Mouse (Mus musculus) limb, embryonic 13.5 days (tissue): ENCODE results near the gene Fggy. TPM values are rescaled to one million over a fixed set of nuclear protein-coding genes. Genes with fewer than 3 reads are reported as not detected.

Experiments used
- ATAC-seq: fragments of 200-750 bp; cut with Nextera tagmentation; 2 replicates; pipeline ENCODE4 v1.8.0; 2017; ENCODE audit warnings: low read depth, moderate number of reproducible peaks, moderate TSS enrichment; ENCODE audit not compliant: low FRiP score
- H3K27ac ChIP-seq: fragments of 300-500 bp; sonication (generic); 2 replicates; pipeline ENCODE4 v1.5.1; 2015; ENCODE audit warnings: inconsistent platforms, mild to moderate bottlenecking, moderate library complexity
- H3K27me3 ChIP-seq: fragments of 300-500 bp; sonication (generic); 2 replicates; pipeline ENCODE4 v1.6.1; 2015; ENCODE audit warnings: mild to moderate bottlenecking, inconsistent platforms
- H3K36me3 ChIP-seq: fragments of 300-500 bp; sonication (generic); 2 replicates; pipeline ENCODE4 v1.6.1; 2015; ENCODE audit warnings: inconsistent platforms, mild to moderate bottlenecking, moderate library complexity
- H3K4me1 ChIP-seq: fragments of 300-500 bp; sonication (generic); 2 replicates; pipeline ENCODE4 v1.6.1; 2015; ENCODE audit warnings: inconsistent platforms
- H3K4me2 ChIP-seq: fragments of 300-500 bp; sonication (generic); replicated peaks from 2 replicates; pipeline ENCODE4 v1.6.1; 2015; ENCODE audit warnings: inconsistent platforms, mild to moderate bottlenecking, moderate library complexity
- H3K4me3 ChIP-seq: fragments of 300-500 bp; sonication (generic); 2 replicates; pipeline ENCODE4 v1.5.1; 2015; ENCODE audit warnings: moderate library complexity, mild to moderate bottlenecking, inconsistent platforms
- H3K9ac ChIP-seq: fragments of 300-500 bp; sonication (generic); 2 replicates; pipeline ENCODE4 v1.6.1; 2015; ENCODE audit warnings: mild to moderate bottlenecking, inconsistent platforms
- H3K9me3 ChIP-seq: fragments of 300-500 bp; sonication (generic); 2 replicates; pipeline ENCODE4 v1.6.1; 2016; ENCODE audit warnings: inconsistent platforms
- WGBS: fragments of 180-500 bp; shearing (Covaris S2); methylation state at CpG from one replicate; pipeline ENCODE4 v1.1.7; 2015; 5-methylcytosine and 5-hydroxymethylcytosine counted together
- polyA plus RNA-seq: library from polyadenylated mRNA; unstranded; fragments of >200 nt; fragmentation: Nextera tagmentation; extraction: Ambion mirVana; gene quantifications from 2 replicates; pipeline ENCODE4 v1.2.1, GENCODE M21; 2015

Fggy gene
- polyA plus RNA-seq, 1 experiment from 2014 or later = 8.3 TPM

- ATAC-seq = no peak
- no peak overlapping the region for H3K4me2 ChIP-seq
- no peak overlapping the region for H3K27ac ChIP-seq
- no peaks in the 10 kb centered on the region for H3K36me3 ChIP-seq
- 79% methylated on average over 2 of the region's 2 CpGs for WGBS
- H3K27me3 ChIP-seq = no peaks in the 10 kb centered on the region
- H3K9me3 ChIP-seq = 0 out of 2 replicates have a peak, but pooled peaks cover 3% of the 10 kb centered on the region
- no peak overlapping the region for H3K9ac ChIP-seq
- no peaks in the 10 kb centered on the region for H3K4me1 ChIP-seq
- H3K4me3 ChIP-seq = no peak overlapping the region
These were observed 352.7 kb downstream of the Fggy start for GRCm38 (mm10) chr4:95909689-95910654.

GRCm38 (mm10) chr4:95913026-95913425, 355.7 kb downstream of the Fggy start:
- Histone ChIP-seq H3K9me3 (0 out of 2 replicates have a peak, but pooled peaks cover 3% of the 10 kb centered on the region), H3K27ac (no peak overlapping the region), H3K4me2 (no peak overlapping the region), H3K27me3 (no peaks in the 10 kb centered on the region), H3K4me3 (no peak overlapping the region), H3K36me3 (no peaks in the 10 kb centered on the region), H3K9ac (no peak overlapping the region), H3K4me1 (peaks cover 3% of the 10 kb centered on the region; the same call in 1 of the 2 replicates)
- ATAC-seq = no peak
- WGBS = 88% methylated on average over 1 of the region's 1 CpGs

GRCm38 (mm10) chr4:95915628-95916579, 358.6 kb downstream of the Fggy start:
- WGBS = 86% methylated on average over 8 of the region's 8 CpGs
- no peaks in the 10 kb centered on the region for H3K9me3 ChIP-seq
- no peak overlapping the region for H3K27ac ChIP-seq
- H3K36me3 ChIP-seq = no peaks in the 10 kb centered on the region
- no peak overlapping the region for H3K4me2 ChIP-seq
- H3K9ac ChIP-seq = no peak overlapping the region
- no peak for ATAC-seq
- H3K27me3 ChIP-seq = no peaks in the 10 kb centered on the region
- peaks cover 9% of the 10 kb centered on the region; the same call in 1 of the 2 replicates for H3K4me1 ChIP-seq
- no peak overlapping the region for H3K4me3 ChIP-seq

GRCm38 (mm10) chr4:95917703-95918102, 360.4 kb downstream of the Fggy start:
- Histone ChIP-seq H3K4me2 (no peak overlapping the region), H3K9ac (no peak overlapping the region), H3K27me3 (no peaks in the 10 kb centered on the region), H3K36me3 (no peaks in the 10 kb centered on the region), H3K27ac (no peak overlapping the region), H3K4me1 (peaks cover 9% of the 10 kb centered on the region; the same call in 1 of the 2 replicates), H3K9me3 (no peaks in the 10 kb centered on the region), H3K4me3 (no peak overlapping the region)
- 68% methylated on average over 6 of the region's 6 CpGs for WGBS
- ATAC-seq = no peak

- Histone ChIP-seq H3K36me3 (no peaks in the 10 kb centered on the region), H3K9ac (no peak overlapping the region)
- WGBS = 81% methylated on average over 4 of the region's 4 CpGs
These were observed 363.1 kb downstream of the Fggy start for GRCm38 (mm10) chr4:95920448-95920847.

GRCm38 (mm10) chr4:95924210-95925184, 367.2 kb downstream of the Fggy start:
- H3K9me3 ChIP-seq = no peaks in the 10 kb centered on the region
- no peak overlapping the region for H3K9ac ChIP-seq
- no peaks in the 10 kb centered on the region for H3K27me3 ChIP-seq
- no peak overlapping the region; the same call in 1 of the 2 replicates for H3K4me2 ChIP-seq
- ATAC-seq = peak; percentile 48; the same call in 1 of the 2 replicates
- H3K4me3 ChIP-seq = no peak overlapping the region
- no peak overlapping the region for H3K27ac ChIP-seq
- H3K36me3 ChIP-seq = no peaks in the 10 kb centered on the region
- WGBS = 11% methylated on average over 7 of the region's 7 CpGs
- peaks cover 11% of the 10 kb centered on the region; the same call in 1 of the 2 replicates for H3K4me1 ChIP-seq

More at GRCm38 (mm10) chr4:95920448-95920847, 363.1 kb downstream of the Fggy start:
- Histone ChIP-seq H3K4me2 (no peak overlapping the region), H3K4me1 (peaks cover 11% of the 10 kb centered on the region; the same call in 1 of the 2 replicates), H3K9me3 (no peaks in the 10 kb centered on the region), H3K4me3 (no peak overlapping the region), H3K27ac (no peak overlapping the region), H3K27me3 (no peaks in the 10 kb centered on the region)
- ATAC-seq = no peak

GRCm38 (mm10) chr4:95928846-95929245, 371.5 kb downstream of the Fggy start:
- no peak overlapping the region for H3K9ac ChIP-seq
- H3K27ac ChIP-seq = no peak overlapping the region
- no peaks in the 10 kb centered on the region for H3K27me3 ChIP-seq
- H3K36me3 ChIP-seq = no peaks in the 10 kb centered on the region
- peaks cover 13% of the 10 kb centered on the region; the same call in 1 of the 2 replicates for H3K4me1 ChIP-seq
- ATAC-seq = no peak
- H3K4me2 ChIP-seq = no peak overlapping the region
- no peaks in the 10 kb centered on the region for H3K9me3 ChIP-seq
- 82% methylated on average over 1 of the region's 1 CpGs for WGBS
- no peak overlapping the region for H3K4me3 ChIP-seq

GRCm38 (mm10) chr4:95929936-95930335, 372.6 kb downstream of the Fggy start:
- Histone ChIP-seq H3K4me1 (peaks cover 21% of the 10 kb centered on the region; the same call in 1 of the 2 replicates), H3K9ac (no peak overlapping the region), H3K4me2 (no peak overlapping the region), H3K27me3 (no peaks in the 10 kb centered on the region), H3K27ac (no peak overlapping the region), H3K36me3 (no peaks in the 10 kb centered on the region), H3K9me3 (no peaks in the 10 kb centered on the region), H3K4me3 (no peak overlapping the region)
- WGBS = 80% methylated on average over 1 of the region's 1 CpGs
- ATAC-seq = no peak

GRCm38 (mm10) chr4:95931331-95931730, 374.0 kb downstream of the Fggy start:
- Histone ChIP-seq H3K4me1 (peaks cover 18% of the 10 kb centered on the region; the same call in 1 of the 2 replicates), H3K4me3 (no peak overlapping the region), H3K9me3 (no peaks in the 10 kb centered on the region), H3K9ac (no peak overlapping the region), H3K27me3 (no peaks in the 10 kb centered on the region), H3K4me2 (no peak overlapping the region), H3K27ac (no peak overlapping the region), H3K36me3 (no peaks in the 10 kb centered on the region)
- no peak for ATAC-seq
- WGBS = 65% methylated on average over 2 of the region's 2 CpGs

GRCm38 (mm10) chr4:95933801-95934356, 376.6 kb downstream of the Fggy start:
- H3K27ac ChIP-seq = 0 out of 2 replicates have a peak overlapping the region, but pooled peaks have one; percentile 28
- ATAC-seq = no peak
- 77% methylated on average over 9 of the region's 9 CpGs for WGBS

More at GRCm38 (mm10) chr4:95933801-95934356, 376.6 kb downstream of the Fggy start:
- no peak overlapping the region for H3K4me3 ChIP-seq
- no peak overlapping the region for H3K9ac ChIP-seq
- H3K27me3 ChIP-seq = no peaks in the 10 kb centered on the region
- H3K4me2 ChIP-seq = no peak overlapping the region
- peaks cover 12% of the 10 kb centered on the region; the same call in 1 of the 2 replicates for H3K4me1 ChIP-seq
- no peaks in the 10 kb centered on the region for H3K36me3 ChIP-seq
- H3K9me3 ChIP-seq = no peaks in the 10 kb centered on the region
